Mouse (Mus musculus) heart, postnatal 14 days (tissue): ENCODE measurements around the gene Fam207a. TPM values are rescaled to one million over a fixed set of nuclear protein-coding genes. Genes with fewer than 3 reads are reported as not detected.

Experiments used
- DNase-seq, 2 experiments: peaks; one replicate each; pipeline ENCODE4 v3.0.0; 2021 to 2022
- intact Hi-C: fragments of 180-260 bp; cut with DNase I; formaldehyde crosslinking; loops from one replicate; pipeline ENCODE4 v1.15.1; 2025
- total RNA-seq, 2 experiments: library from RNA; stranded (reverse); gene quantifications; 2 replicates each; pipeline ENCODE4 v1.2.3; 2021

The Fam207a gene
- total RNA-seq, 2 experiments from 2014 or later = 9.6 TPM

GRCm38 (mm10) chr10:77532020-77532413, 16.4 kb upstream of the Fam207a start:
- intact Hi-C loops = no loop called here
- DNase-seq = no peak

- intact Hi-C loops = no loop called here
- no peak for DNase-seq
Measured at GRCm38 (mm10) chr10:77531026-77532019, 15.7 kb upstream of the Fam207a start.

- no peak for DNase-seq
- intact Hi-C loops = no loop called here
Measured at GRCm38 (mm10) chr10:77530140-77530539, 14.6 kb upstream of the Fam207a start, which contains the start of gene Itgb2. TSS of gene Itgb2 (plus strand) at chr10:77530252.

- DNase-seq = no peak
- intact Hi-C loops = no loop called here
Measured at GRCm38 (mm10) chr10:77528634-77529033, 13.0 kb upstream of the Fam207a start.

- intact Hi-C loops = no loop called here
- no peak for DNase-seq
Measured at GRCm38 (mm10) chr10:77526488-77526887, 10.9 kb upstream of the Fam207a start.

GRCm38 (mm10) chr10:77523321-77523720, 7.7 kb upstream of the Fam207a start:
- no peak for DNase-seq
- intact Hi-C loops = no loop called here

GRCm38 (mm10) chr10:77522746-77523145, 7.2 kb upstream of the Fam207a start:
- intact Hi-C loops = no loop called here
- no peak for DNase-seq

- DNase-seq = no peak
- intact Hi-C loops = no loop called here
Measured at GRCm38 (mm10) chr10:77522021-77522731, 6.6 kb upstream of the Fam207a start.

- no peak for DNase-seq
- intact Hi-C loops = no loop called here
Measured at GRCm38 (mm10) chr10:77520497-77520896, 4.9 kb upstream of the Fam207a start.

- DNase-seq = no peak
- intact Hi-C loops = loop anchor here (10.0 kb wide), 1 partner anchor 366 kb away; no protein-coding TSS in a partner anchor
Measured at GRCm38 (mm10) chr10:77519191-77519590, 3.6 kb upstream of the Fam207a start.

GRCm38 (mm10) chr10:77517801-77518200, 2.2 kb upstream of the Fam207a start:
- intact Hi-C loops = loop anchor here (1.0 to 10.0 kb wide), 3 partner anchors 50 to 367 kb away; partner anchors contain the start of gene Ube2g2
- DNase-seq = no peak

GRCm38 (mm10) chr10:77517066-77517620, 1.6 kb upstream of the Fam207a start:
- intact Hi-C loops = loop anchor here (1.0 to 10.0 kb wide), 3 partner anchors 50 to 368 kb away; partner anchors contain the start of gene Ube2g2
- DNase-seq = peak; percentile 82 to 85

GRCm38 (mm10) chr10:77516379-77516951, 880 bp upstream of the Fam207a start:
- intact Hi-C loops = loop anchor here (2.0 to 10.0 kb wide), 2 partner anchors 106 to 368 kb away; partner anchors contain the start of gene Ube2g2
- peak in 1 of 2 experiments; percentile 31 for DNase-seq

GRCm38 (mm10) chr10:77510225-77510982, 5.2 kb downstream of the Fam207a start:
- intact Hi-C loops = loop anchor here (10.0 kb wide), 1 partner anchor 374 kb away; no protein-coding TSS in a partner anchor
- DNase-seq = no peak

- DNase-seq = peak; percentile 91 to 95
- intact Hi-C loops = loop anchor here (1.0 to 10.0 kb wide), 4 partner anchors 153 to 382 kb away; no protein-coding TSS in a partner anchor
Measured at GRCm38 (mm10) chr10:77509403-77510187, 6.0 kb downstream of the Fam207a start.

GRCm38 (mm10) chr10:77508744-77509143, 6.8 kb downstream of the Fam207a start:
- intact Hi-C loops = loop anchor here (1.0 to 5.0 kb wide), 3 partner anchors 152 to 381 kb away; no protein-coding TSS in a partner anchor
- DNase-seq = no peak

GRCm38 (mm10) chr10:77507779-77508178, 7.8 kb downstream of the Fam207a start:
- no peak for DNase-seq
- intact Hi-C loops = loop anchor here (5.0 kb wide), 1 partner anchor 380 kb away; no protein-coding TSS in a partner anchor

GRCm38 (mm10) chr10:77506961-77507577, 8.5 kb downstream of the Fam207a start:
- peak; percentile 49 for DNase-seq
- intact Hi-C loops = loop anchor here (5.0 kb wide), 1 partner anchor 380 kb away; no protein-coding TSS in a partner anchor
